Mouse (Mus musculus) ES-Bruce4 (cell line): ENCODE measurements around the gene Stab2.

Experiments used
- CTCF ChIP-seq: IDR thresholded peaks from one replicate; pipeline ENCODE4 v1.8.1; 2011; ENCODE audit warnings: low read depth, low read length
- EP300 ChIP-seq: IDR thresholded peaks from 2 replicates; pipeline ENCODE4 v1.6.1; 2011; ENCODE audit warnings: low read depth, low read length; ENCODE audit not compliant: insufficient read depth

DNA sequence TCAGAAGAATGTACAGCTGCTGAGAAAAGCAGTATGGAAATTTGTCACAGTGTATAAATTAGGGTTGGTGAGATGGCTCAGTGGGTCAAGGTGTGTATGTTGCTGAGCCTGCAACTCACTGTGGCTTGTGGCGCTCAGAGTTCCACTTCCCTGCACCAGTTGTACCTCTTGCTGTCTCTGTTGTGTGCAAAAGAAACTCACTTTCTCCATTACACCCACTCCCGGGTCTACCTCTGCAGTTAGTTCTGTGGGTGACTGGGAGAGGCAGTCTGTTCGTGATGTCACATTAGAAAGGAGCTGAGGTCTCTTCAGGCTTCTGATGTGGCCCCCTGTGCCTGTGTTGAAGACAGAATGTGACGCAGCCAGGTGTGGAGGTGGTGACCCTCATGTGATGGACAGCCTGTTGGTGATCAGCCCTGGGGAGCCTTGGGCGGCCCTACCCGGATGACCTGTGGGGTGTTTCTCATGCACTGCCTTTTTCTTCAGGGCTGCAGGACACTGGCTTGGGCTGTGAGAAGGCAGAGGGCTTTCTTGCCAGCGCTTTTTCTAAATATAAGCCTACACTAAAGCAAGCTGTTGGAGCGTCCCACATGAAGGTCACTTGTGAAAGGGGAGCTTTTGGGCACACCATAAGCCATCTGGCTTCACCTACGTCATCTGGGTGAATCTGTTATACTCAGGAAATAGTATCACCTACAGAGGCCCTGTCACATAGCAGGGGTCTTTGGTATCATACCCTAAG lies 212.9 kb downstream of the Stab2 start:
- TF ChIP-seq CTCF (no peak), EP300 (no peak)
